19 mouse cellular contexts compared by ENCODE assay signal in the genomic region with DNA sequence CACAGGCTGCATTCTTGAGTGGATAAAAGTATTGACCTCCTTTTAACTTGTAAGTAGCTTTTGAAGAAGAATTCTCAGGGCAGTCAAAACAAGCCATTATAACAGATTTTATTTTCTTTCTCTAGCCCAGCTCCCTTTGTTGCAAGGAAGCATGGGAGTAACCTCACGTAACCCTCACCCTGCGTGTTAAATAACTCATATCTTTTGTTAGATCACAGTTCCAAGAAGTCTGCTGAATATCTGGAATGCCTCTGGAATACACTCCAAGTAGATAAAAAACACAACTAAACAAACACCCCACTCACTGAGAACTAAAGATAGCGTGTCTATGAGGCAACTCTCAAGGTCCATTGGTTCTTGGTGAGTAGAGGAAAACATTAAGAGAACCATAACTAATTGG. TPM values are rescaled to one million over a fixed set of nuclear protein-coding genes. Genes with fewer than 3 reads are reported as not detected.
"Had no signal": no experiment of that assay in that cellular context is flagged by ENCODE, and none has a peak within 500 bp of the region (broad histone marks: within the 10 kb centered on the region; RNA-seq: fewer than 3 reads in every experiment).

No protein-coding gene starts in this region.

- H3K4me3 ChIP-seq: limb, embryonic 12.5 days; liver, embryonic 15.5 days; midbrain, embryonic 15.5 days; neural tube, embryonic 13.5 days had no signal

- H3K4me2 ChIP-seq: limb, embryonic 12.5 days; liver, embryonic 11.5 days; liver, embryonic 15.5 days; lung, embryonic 14.5 days; midbrain, embryonic 15.5 days; neural tube, embryonic 13.5 days had no signal

- H3K27ac ChIP-seq: limb, embryonic 12.5 days; liver, embryonic 15.5 days; midbrain, embryonic 15.5 days; neural tube, embryonic 13.5 days had no signal

- H3K9me3 ChIP-seq: liver, embryonic 15.5 days; midbrain, embryonic 15.5 days; neural tube, embryonic 13.5 days had no signal

- H3K36me3 ChIP-seq: liver, embryonic 15.5 days; midbrain, embryonic 15.5 days; neural tube, embryonic 13.5 days had no signal

- H3K27me3 ChIP-seq: limb, embryonic 12.5 days; liver, embryonic 15.5 days; midbrain, embryonic 15.5 days; neural tube, embryonic 13.5 days had no signal

- H3K9ac ChIP-seq: limb, embryonic 12.5 days; liver, embryonic 15.5 days; lung, embryonic 14.5 days; midbrain, embryonic 15.5 days; neural tube, embryonic 13.5 days had no signal

- H3K4me1 ChIP-seq: liver, embryonic 15.5 days; midbrain, embryonic 15.5 days; neural tube, embryonic 13.5 days had no signal

- DNase-seq: layer of hippocampus, adult 9-11 months; layer of hippocampus, postnatal 36 days; lung, embryonic 14.5 days; retina, postnatal 1 day; right cerebral cortex, postnatal 4 days; spleen, adult 18-20 months; thymus, adult 18-20 months had no signal

- ATAC-seq: hindbrain, embryonic 16.5 days; inflammation-experienced regulatory T-cells, adult 6 months; intestine, postnatal 0 days; midbrain, embryonic 15.5 days had no signal

RNA-seq across cellular contexts. Expression of a gene that starts 7.0 kb away (rescaled TPM):
- total RNA-seq: megakaryocyte progenitor cell, adult 5-6 weeks had no signal
- polyA plus RNA-seq: inflammation-experienced regulatory T-cells, adult 6 months had no signal

RNA-seq across cellular contexts. Expression of a gene that starts 50.7 kb away (rescaled TPM):
- total RNA-seq: layer of hippocampus, postnatal 36 days; left cerebral cortex, adult 8-10 months; left cerebral cortex, postnatal 25 days; megakaryocyte progenitor cell, adult 5-6 weeks had no signal
- polyA plus RNA-seq: hindbrain, embryonic 16.5 days; inflammation-experienced regulatory T-cells, adult 6 months; intestine, postnatal 0 days; limb, embryonic 12.5 days; liver, embryonic 15.5 days; lung, embryonic 14.5 days; midbrain, embryonic 15.5 days; neural tube, embryonic 13.5 days; stomach, embryonic 14.5 days had no signal
